Mouse (Mus musculus): ENCODE results near the gene Wnk2.

DNA sequence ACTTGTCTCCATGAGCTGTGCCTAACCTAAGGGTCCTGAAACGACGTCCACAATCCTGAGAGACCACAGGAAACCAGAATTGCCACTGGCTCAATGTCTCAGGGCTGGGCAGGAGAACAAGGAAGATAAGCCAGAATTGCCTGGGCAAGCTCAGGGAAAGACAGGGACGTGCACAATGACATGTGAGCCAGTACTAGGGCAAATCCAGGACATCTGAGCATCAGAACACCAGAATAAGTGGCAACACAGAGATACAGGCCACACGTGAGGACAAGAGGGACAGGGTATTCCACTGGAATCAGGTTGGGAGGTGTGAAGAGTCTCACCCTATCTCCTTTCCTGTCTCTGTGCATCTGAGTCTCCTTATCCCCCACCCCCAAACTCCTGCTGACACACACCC lies 61.4 kb downstream of the Wnk2 start:
- TF ChIP-seq USF1 (IDR thresholded peaks at IDR 0.05; ENCODE audit: low read depth, low read length) (no peak), MXI1 (IDR thresholded peaks at IDR 0.05; ENCODE audit: low read depth, low read length) (no peak), TCF12 (IDR thresholded peaks at IDR 0.05; ENCODE audit: low read depth, low read length) (no peak), POLR2AphosphoS2 (IDR thresholded peaks at IDR 0.05; ENCODE audit: low read length) (no peak), CTCF (IDR thresholded peaks at IDR 0.05 in 2 of 3, conservative IDR thresholded peaks at IDR 0.05 in 1 of 3; ENCODE audit: control insufficient read depth in 1 of 3, insufficient read depth in 1 of 3, low read depth in 2 of 3, low read length in 3 of 3, poor library complexity in 1 of 3, severe bottlenecking in 1 of 3) (no peak), ZC3H11A (IDR thresholded peaks at IDR 0.05; ENCODE audit: low read depth, low read length) (no peak), ZNF384 (IDR thresholded peaks at IDR 0.05; ENCODE audit: low read depth, low read length) (no peak), E2F4 (IDR thresholded peaks at IDR 0.05; ENCODE audit: borderline replicate concordance, low read depth, low read length) (no peak), POLR2A (IDR thresholded peaks at IDR 0.05; ENCODE audit: control insufficient read depth in 1 of 2, insufficient read depth in 1 of 2, low read depth in 1 of 2, low read length in 2 of 2, poor library complexity in 1 of 2) (no peak)
